Mouse (Mus musculus) retina, postnatal 7 days (tissue): ENCODE measurements at regions not wholly inside any gene's neighbourhood (a gene's known extent, or its start where the extent isn't known, plus 50 kb on each side); places are given as distances from the start of the nearest gene placed in this dataset.
"Not testable (repeated sequence)": the region's sequence is repeated elsewhere in the genome, so short reads cannot be mapped to it uniquely, and the experiment has no call there.

Experiments used
- DNase-seq: peaks from one replicate; pipeline ENCODE4 v3.0.0-alpha.2; 2012; ENCODE audit warnings: low read depth, low spot score

- DNase-seq, result not testable (repeated sequence)
These were observed 335.3 kb upstream of the Ccng1 start for GRCm38 (mm10) chr11:41090391-41090900.

DNA sequence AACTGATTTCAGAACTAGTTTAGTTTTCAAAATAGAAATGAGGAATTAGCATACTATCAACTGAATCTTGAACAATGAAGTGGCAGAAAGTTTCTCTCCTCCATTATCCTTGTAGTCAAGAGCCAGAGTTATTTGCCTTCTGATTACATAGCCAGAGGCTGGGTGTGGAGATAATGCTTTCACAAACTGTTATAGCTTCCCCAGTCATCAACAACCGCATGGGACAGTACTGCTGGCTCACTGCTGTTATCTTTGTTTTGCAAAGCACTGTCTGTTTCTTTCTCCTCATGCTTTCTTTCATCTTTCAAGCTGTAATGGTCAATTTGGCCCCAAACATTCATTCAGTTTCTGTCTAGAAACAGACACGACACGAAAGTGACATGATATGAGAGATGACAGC lies 308.5 kb upstream of the Ccng1 start:
- no peak for DNase-seq

GRCm38 (mm10) chr11:41057796-41058195 lies 302.7 kb upstream of the Ccng1 start:
- DNase-seq, result no peak

DNA sequence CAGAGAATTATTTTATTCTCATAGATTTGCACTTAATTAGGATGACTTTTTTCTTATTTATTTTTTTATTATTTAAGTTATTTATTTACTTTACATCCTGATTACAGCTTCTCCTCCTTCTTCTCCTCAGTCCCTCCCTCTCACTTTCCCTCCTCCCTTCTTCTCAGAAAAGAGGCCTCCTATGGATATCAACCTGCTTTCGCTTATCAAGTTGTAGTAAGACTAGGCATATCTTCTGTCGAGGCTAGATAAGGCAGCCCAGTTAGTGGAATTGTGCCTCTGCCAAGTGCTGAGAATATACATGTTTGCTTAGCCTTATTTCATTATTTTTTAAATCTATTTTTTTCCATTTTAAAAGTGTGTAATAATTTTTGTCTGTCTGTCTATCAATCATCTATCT lies 274.9 kb upstream of the Ccng1 start:
- DNase-seq, result no peak

DNA sequence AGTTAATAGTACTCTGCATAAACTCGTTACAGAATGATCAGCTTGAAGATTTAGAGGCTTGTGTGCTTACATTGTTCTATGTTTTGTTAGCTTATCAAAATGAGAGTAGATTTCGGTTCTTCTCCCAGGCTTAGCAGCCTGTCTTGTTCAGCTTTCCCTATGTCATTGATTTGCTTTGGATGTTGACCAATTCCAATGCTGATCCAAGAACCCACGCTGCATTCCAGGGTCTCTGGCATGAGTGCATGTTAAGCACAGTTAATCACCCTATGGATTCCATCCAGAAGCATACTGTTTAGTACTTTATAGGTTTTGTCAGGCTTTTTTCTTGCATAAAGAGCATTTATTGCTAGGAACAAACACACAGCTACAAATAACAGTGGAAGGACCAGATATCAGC lies 255.0 kb upstream of the Ccng1 start:
- no peak for DNase-seq

- no peak for DNase-seq
These were observed 217.7 kb upstream of the Ccng1 start for GRCm38 (mm10) chr11:40972806-40973205.

DNA sequence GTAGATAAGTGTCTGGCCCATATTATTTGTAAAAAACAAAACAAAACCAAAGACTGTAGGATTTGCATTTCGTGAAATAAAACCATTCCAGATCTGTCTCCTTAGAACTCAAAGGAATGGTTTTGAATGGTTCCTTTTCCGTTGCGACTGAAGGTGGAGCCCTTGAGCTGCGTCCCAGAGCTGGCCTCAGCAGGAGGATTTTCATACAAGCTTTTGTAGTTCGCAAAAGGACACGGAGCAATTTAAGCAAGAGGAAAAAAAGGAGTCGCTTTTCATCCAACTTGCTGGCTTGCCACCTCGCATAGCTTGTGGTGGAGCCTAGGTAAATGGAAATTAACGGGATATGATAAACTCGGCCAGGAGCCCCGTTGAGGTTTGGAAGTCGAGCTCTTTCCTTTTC lies 172.1 kb upstream of the Ccng1 start:
- peak; percentile 17 for DNase-seq

GRCm38 (mm10) chr11:40891485-40891884 lies 136.4 kb upstream of the Ccng1 start:
- DNase-seq, result no peak

GRCm38 (mm10) chr11:40884509-40884908 lies 129.4 kb upstream of the Ccng1 start:
- no peak for DNase-seq

GRCm38 (mm10) chr11:40879589-40879988 lies 124.5 kb upstream of the Ccng1 start:
- DNase-seq, result no peak

GRCm38 (mm10) chr11:40873002-40873401 lies 117.9 kb upstream of the Ccng1 start:
- DNase-seq, result no peak

DNA sequence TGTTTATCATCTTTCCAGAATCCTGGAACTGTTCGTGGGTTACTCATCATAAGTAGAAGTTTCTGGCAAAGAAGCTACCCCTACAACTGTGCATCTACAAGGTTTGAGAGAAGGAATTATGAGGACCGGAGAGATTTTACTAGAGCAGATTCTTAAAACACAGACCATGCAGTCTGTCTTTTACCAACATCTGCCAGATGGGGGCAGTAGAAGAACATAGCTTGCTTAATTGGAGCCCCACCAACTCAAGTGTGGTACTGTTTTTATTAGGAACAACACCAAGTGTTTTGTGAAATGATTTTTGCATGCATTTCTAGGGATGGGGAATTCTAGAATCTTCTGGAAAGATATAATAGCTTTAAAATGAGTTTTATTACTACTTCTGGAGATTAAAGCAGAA lies 110.6 kb upstream of the Ccng1 start:
- peak; percentile 24 for DNase-seq

- DNase-seq, result no peak
These were observed 96.2 kb upstream of the Ccng1 start for GRCm38 (mm10) chr11:40851361-40851760.

- no peak for DNase-seq
These were observed 95.6 kb upstream of the Ccng1 start for GRCm38 (mm10) chr11:40850652-40851092.

DNA sequence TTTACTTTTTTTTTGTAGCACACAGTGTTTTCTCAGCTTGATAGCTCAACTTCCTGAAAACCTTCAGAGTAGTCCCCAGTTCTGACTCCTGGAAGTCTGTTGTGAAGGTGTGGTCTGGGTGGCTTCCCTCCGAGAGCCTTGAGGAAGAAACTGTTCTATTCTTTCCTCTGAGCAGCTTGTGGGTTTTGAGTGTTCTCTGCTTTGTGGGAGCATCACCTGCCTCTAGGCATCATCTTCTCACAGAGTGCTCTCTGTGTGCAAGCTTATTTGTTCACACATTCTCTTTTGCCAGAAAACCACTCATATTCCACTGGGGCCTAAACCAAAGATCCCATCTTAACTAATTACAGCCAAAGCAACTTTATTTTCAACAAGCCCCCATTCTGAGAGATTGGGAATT lies 91.5 kb upstream of the Ccng1 start:
- no peak for DNase-seq

DNA sequence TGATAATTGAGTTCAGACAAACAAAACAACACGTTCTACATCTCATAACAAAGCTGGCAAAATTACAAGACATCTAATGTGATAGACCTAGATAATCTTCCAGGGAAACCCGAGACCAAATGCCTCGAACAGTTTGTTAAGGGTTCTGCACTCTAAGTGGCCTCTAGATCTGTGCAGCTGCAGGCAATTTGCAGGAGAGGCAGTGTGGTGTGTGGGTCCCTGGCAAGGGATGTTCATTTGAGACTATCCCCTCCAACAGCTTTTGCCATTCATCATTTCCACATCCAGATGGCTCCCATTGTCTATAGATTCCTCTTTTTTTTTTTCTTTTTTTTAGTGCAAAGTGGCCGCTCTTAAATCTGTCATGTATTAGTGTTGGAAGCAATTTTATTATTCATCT lies 80.3 kb upstream of the Ccng1 start:
- no peak for DNase-seq
